19 mouse cellular contexts compared by ENCODE assay signal in the genomic region with DNA sequence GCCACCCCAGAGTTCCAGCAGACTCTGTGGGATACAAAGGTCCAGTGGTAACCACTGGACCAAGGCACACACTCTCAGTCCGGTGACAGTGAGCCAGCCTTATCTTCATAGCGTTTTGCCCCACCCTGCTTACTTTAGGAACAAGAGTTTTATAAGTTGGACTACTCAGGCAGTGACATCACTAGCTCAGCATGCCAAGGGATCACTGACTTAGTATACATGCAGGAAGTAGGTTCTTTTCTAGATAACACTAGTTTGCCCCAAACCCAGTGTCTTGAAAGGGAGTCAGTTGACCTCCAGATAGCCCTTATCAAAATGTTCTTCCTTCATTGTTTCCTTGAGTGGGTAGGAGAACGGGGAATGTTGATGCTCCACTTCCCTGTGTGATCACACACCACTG.
"Had no signal": no experiment of that assay in that cellular context is flagged by ENCODE, and none has a peak within 500 bp of the region (broad histone marks: within the 10 kb centered on the region; RNA-seq: fewer than 3 reads in every experiment).

No protein-coding gene starts in this region.

- DNase-seq: lung, adult 18-20 months; lung, embryonic 14.5 days; lung, postnatal 10 days; lung, postnatal 4 days; midbrain, embryonic 14.5 days; retina, postnatal 1 day; right cerebral cortex, adult 18-20 months; right cerebral cortex, postnatal 25 days; right cerebral cortex, postnatal 4 days; spleen, adult 18-20 months; thymus, adult 2 months; thymus, postnatal 25 days; thymus, postnatal 4 days had no signal

- H3K4me3 ChIP-seq: midbrain, embryonic 10.5 days; midbrain, embryonic 12.5 days; myocyte; neural tube, embryonic 13.5 days; neural tube, embryonic 15.5 days had no signal

- H3K36me3 ChIP-seq: midbrain, embryonic 10.5 days; midbrain, embryonic 12.5 days; neural tube, embryonic 13.5 days; neural tube, embryonic 15.5 days had no signal

- H3K27ac ChIP-seq: midbrain, embryonic 10.5 days; midbrain, embryonic 12.5 days; neural tube, embryonic 13.5 days; neural tube, embryonic 15.5 days had no signal

- H3K9ac ChIP-seq: lung, embryonic 14.5 days; midbrain, embryonic 12.5 days; neural tube, embryonic 13.5 days; neural tube, embryonic 15.5 days had no signal

- ATAC-seq: midbrain, embryonic 16.5 days had no signal

- H3K9me3 ChIP-seq: midbrain, embryonic 10.5 days; midbrain, embryonic 12.5 days; neural tube, embryonic 13.5 days; neural tube, embryonic 15.5 days had no signal

- H3K4me2 ChIP-seq: lung, embryonic 14.5 days; midbrain, embryonic 12.5 days; neural tube, embryonic 13.5 days; neural tube, embryonic 15.5 days had no signal
